Mouse (Mus musculus) erythroblast, adult 5-6 weeks (primary cell): Measurements from ENCODE around the gene Ccdc62. TPM values are rescaled to one million over a fixed set of nuclear protein-coding genes. Genes with fewer than 3 reads are reported as not detected.
A peak's percentile ranks its signal among the peaks of the same experiment; 100 is the strongest.

ENCODE experiments used
- ATAC-seq: replicated peaks from 2 replicates; pipeline ENCODE4 v1.8.0; 2016; ENCODE audit warnings: moderate number of reproducible peaks, mild to moderate bottlenecking, moderate TSS enrichment, inconsistent platforms; ENCODE audit not compliant: poor library complexity, low FRiP score, severe bottlenecking
- total RNA-seq, 2 experiments: library from RNA; stranded (forward) in 1 of 2; stranded (reverse) in 1 of 2; fragments of 150-400 nt in 1 of 2; fragments of 200-764, 138-1000 nt in 1 of 2; gene quantifications; 2 replicates each; pipeline versions ENCODE4 v1.2.3 to v1.2.4; 2015 to 2017; ENCODE audit warnings: low replicate concordance in 2 of 2

Ccdc62 gene
- total RNA-seq, 2 experiments from 2014 or later, result 0.19 to 0.60 TPM

DNA sequence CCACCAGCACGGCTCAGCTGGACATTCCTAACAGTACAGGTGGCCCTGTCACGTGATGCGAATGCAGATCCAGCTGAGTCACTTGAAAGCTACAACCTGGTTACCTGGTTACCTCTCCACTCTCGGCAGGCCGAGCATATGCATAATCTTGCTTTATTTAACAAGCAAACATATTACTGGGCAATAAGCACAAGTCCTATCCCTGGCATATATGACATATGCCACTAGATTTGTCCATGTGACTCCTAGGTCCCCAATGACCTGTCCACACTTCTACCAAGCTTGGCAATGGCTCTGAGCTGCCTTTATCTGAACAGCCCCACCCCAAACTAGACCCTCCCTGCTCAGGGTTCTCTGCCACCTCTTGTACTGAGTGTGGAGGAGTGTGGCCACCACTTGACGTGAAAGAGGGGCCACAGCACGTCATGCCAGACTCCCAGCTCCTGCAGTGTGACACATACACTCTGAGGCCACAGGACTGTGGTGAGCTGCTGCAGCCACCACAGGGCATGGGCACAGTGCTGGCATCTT, 85.9 kb downstream of the Ccdc62 start:
- ATAC-seq, result no peak

DNA sequence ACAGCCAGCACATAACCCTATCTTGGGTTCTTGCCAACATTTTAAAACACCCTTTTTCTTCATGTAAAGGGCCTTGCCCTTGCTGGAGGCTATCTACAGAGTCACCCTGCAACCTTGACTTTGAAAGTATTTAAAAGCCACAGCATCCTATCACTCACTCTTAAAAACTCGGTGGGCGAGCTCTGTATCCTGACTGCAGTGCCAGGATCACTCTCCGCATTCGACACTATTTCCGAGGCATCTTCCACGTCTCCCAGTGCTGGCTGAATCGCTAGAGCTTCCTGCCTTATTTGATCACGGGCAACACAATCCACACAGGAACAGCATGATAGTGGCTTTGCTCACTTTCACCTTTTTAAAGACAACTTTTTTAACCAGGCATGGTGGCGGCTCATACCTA, 87.5 kb downstream of the Ccdc62 start:
- no peak for ATAC-seq

DNA sequence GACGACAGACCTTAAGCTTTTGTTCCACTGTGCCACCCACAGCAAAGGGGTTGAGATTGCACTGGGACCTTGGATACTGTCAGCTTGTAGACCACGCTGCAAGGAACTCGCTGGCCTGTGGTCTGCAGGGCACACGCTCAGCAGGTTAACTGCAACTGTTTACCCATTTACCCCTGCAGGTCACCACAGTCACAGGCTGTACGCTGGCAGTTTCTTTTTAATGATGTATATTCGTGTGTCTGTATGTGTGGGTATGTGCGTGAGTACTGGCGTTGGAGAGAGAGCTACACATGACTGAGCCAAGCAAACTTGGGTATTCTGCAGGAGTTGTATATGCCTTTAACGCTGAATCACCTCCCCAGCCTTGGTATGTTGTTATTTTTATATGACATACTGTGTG, 88.2 kb downstream of the Ccdc62 start:
- 0 out of 2 replicates have a peak, but pooled peaks have one; percentile 28 for ATAC-seq

Other genes with a start within 250 kb of the Ccdc62 start
- 16.1 and 34.6 TPM in 2 replicates for gene Clip1, start 246.1 kb upstream of the Ccdc62 start, total RNA-seq (2015; ENCODE audit: low replicate concordance)
- gene Clip1, start 246.1 kb upstream of the Ccdc62 start, total RNA-seq (2017; ENCODE audit: low replicate concordance), result 13.6 and 36.7 TPM in 2 replicates
- 6.7 and 10.8 TPM in 2 replicates for gene Zcchc8, start 209.6 kb upstream of the Ccdc62 start, total RNA-seq (2015; ENCODE audit: low replicate concordance)
- 16.1 and 38.2 TPM in 2 replicates for gene Zcchc8, start 209.6 kb upstream of the Ccdc62 start, total RNA-seq (2017; ENCODE audit: low replicate concordance)
- 85.5 and 93.4 TPM in 2 replicates for gene Rsrc2, start 181.3 kb upstream of the Ccdc62 start, total RNA-seq (2015; ENCODE audit: low replicate concordance)
- gene Rsrc2, start 181.3 kb upstream of the Ccdc62 start, total RNA-seq (2017; ENCODE audit: low replicate concordance), result 185 and 223 TPM in 2 replicates
- 25.0 and 37.6 TPM in 2 replicates for gene Kntc1, start 181.0 kb upstream of the Ccdc62 start, total RNA-seq (2015; ENCODE audit: low replicate concordance)
- gene Kntc1, start 181.0 kb upstream of the Ccdc62 start, total RNA-seq (2017; ENCODE audit: low replicate concordance), result 24.5 and 59.5 TPM in 2 replicates
- gene Hcar2, start 65.2 kb upstream of the Ccdc62 start, total RNA-seq (2015; ENCODE audit: low replicate concordance), result 1.5 and 2.9 TPM in 2 replicates
- gene Hcar2, start 65.2 kb upstream of the Ccdc62 start, total RNA-seq (2017; ENCODE audit: low replicate concordance), result 3.3 TPM in 1 of 2 replicates, not detected in the other
- not detected in 2 replicates for gene Hcar1, start 50.7 kb upstream of the Ccdc62 start, total RNA-seq (2015; ENCODE audit: low replicate concordance)
- gene Hcar1, start 50.7 kb upstream of the Ccdc62 start, total RNA-seq (2017; ENCODE audit: low replicate concordance), result not detected in 2 replicates
- gene Denr, start 23.5 kb upstream of the Ccdc62 start, total RNA-seq (2015; ENCODE audit: low replicate concordance), result 7.1 and 10.0 TPM in 2 replicates
- 11.2 and 13.9 TPM in 2 replicates for gene Denr, start 23.5 kb upstream of the Ccdc62 start, total RNA-seq (2017; ENCODE audit: low replicate concordance)
- not detected in 2 replicates for gene Gm43518, start 3.3 kb upstream of the Ccdc62 start, total RNA-seq (2015; ENCODE audit: low replicate concordance)
- gene Gm43518, start 3.3 kb upstream of the Ccdc62 start, total RNA-seq (2017; ENCODE audit: low replicate concordance), result not detected in 2 replicates
- 1.9 and 5.2 TPM in 2 replicates for gene Hip1r, start 42.9 kb downstream of the Ccdc62 start, total RNA-seq (2015; ENCODE audit: low replicate concordance)
- 4.9 and 10.3 TPM in 2 replicates for gene Hip1r, start 42.9 kb downstream of the Ccdc62 start, total RNA-seq (2017; ENCODE audit: low replicate concordance)
- gene Vps37b, start 101.6 kb downstream of the Ccdc62 start, total RNA-seq (2015; ENCODE audit: low replicate concordance), result 14.4 and 27.9 TPM in 2 replicates
- 6.8 and 7.9 TPM in 2 replicates for gene Vps37b, start 101.6 kb downstream of the Ccdc62 start, total RNA-seq (2017; ENCODE audit: low replicate concordance)
- 13.8 and 15.5 TPM in 2 replicates for gene Abcb9, start 165.1 kb downstream of the Ccdc62 start, total RNA-seq (2015; ENCODE audit: low replicate concordance)
- 19.1 and 23.4 TPM in 2 replicates for gene Abcb9, start 165.1 kb downstream of the Ccdc62 start, total RNA-seq (2017; ENCODE audit: low replicate concordance)
- gene Ogfod2, start 181.6 kb downstream of the Ccdc62 start, total RNA-seq (2015; ENCODE audit: low replicate concordance), result 4.8 and 6.9 TPM in 2 replicates
- 13.9 and 19.9 TPM in 2 replicates for gene Ogfod2, start 181.6 kb downstream of the Ccdc62 start, total RNA-seq (2017; ENCODE audit: low replicate concordance)
- gene Arl6ip4, start 185.4 kb downstream of the Ccdc62 start, total RNA-seq (2015; ENCODE audit: low replicate concordance), result 18.4 and 22.9 TPM in 2 replicates
- 12.2 and 65.1 TPM in 2 replicates for gene Arl6ip4, start 185.4 kb downstream of the Ccdc62 start, total RNA-seq (2017; ENCODE audit: low replicate concordance)